Mouse (Mus musculus) ES-Bruce4 (cell line): ENCODE measurements around the gene Unc119b.
"Not testable (repeated sequence)": the region's sequence is repeated elsewhere in the genome, so short reads cannot be mapped to it uniquely, and the experiment has no call there.

Source experiments
- CTCF ChIP-seq: IDR thresholded peaks from one replicate; pipeline ENCODE4 v1.8.1; 2011; ENCODE audit warnings: low read depth, low read length
- EP300 ChIP-seq: IDR thresholded peaks from 2 replicates; pipeline ENCODE4 v1.6.1; 2011; ENCODE audit warnings: low read depth, low read length; ENCODE audit not compliant: insufficient read depth
- POLR2A ChIP-seq: IDR thresholded peaks from one replicate; pipeline ENCODE4 v1.8.1; 2011; ENCODE audit warnings: low read length; ENCODE audit not compliant: insufficient read depth

DNA sequence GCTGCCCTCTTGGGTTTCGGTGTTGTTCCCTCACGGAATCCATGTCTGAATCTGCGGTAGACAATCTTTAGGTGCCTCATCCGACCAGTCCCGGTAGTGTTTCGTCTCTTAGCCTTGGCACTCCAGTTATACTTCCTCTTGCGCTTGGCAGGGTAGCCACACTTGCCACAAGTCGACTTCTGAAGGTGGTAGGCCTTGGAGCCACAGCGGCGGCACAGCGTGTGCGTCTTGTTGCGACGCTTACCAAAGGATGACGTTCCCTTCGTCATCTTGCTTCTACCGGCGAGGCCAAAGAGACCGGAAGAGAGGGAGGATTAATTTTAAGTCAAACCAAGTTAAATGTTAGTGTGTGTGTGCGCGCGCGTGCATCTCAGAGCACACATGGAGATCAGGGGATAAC is 31.5 kb downstream of the Unc119b start:
- TF ChIP-seq POLR2A, CTCF, EP300: not testable (repeated sequence)
